Mouse (Mus musculus): ENCODE measurements around the gene Cyp2ab1.

DNA sequence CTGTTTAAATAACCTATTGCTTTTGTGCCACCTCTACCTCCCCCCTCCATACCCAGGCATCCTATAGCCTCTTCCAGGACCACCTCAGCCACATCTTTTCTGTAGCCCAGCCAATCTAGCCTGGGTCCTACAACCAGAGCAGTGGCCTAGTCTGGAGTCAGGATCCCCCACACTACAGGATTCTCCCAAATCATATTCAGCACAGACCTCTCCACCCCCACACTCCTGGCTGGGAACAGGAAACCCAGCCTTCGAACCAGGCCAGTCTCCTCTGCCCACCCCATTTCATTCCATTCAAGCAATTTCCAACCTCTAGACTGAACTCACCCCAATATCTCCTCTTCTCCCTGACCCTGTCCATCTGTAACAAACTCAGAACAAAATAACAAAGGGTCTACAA, 20.3 kb upstream of the Cyp2ab1 start:
- no peak for TF ChIP-seq POLR2A (IDR thresholded peaks at IDR 0.05; ENCODE audit: low read depth, low read length)
- TF ChIP-seq CTCF (IDR thresholded peaks at IDR 0.05; ENCODE audit: borderline replicate concordance, insufficient read depth, low read length) = no peak
